26 mouse cellular contexts compared by ENCODE assay signal in genomic region chr6:89671431-89671830, GRCm38 (mm10). TPM values are rescaled to one million over a fixed set of nuclear protein-coding genes. Genes with fewer than 3 reads are reported as not detected.
"Had no signal": no experiment of that assay in that cellular context is flagged by ENCODE, and none has a peak within 500 bp of the region (broad histone marks: within the 10 kb centered on the region; RNA-seq: fewer than 3 reads in every experiment).

No protein-coding gene starts in this region.

- H3K36me3 ChIP-seq: liver, embryonic 15.5 days; midbrain, embryonic 15.5 days; stomach, embryonic 15.5 days had no signal

- H3K27ac ChIP-seq: liver, embryonic 13.5 days; liver, embryonic 15.5 days; macrophage; midbrain, embryonic 13.5 days; midbrain, embryonic 15.5 days; neural tube, embryonic 12.5 days; stomach, embryonic 15.5 days; stomach, postnatal 0 days had no signal

- H3K4me3 ChIP-seq: liver, embryonic 13.5 days; liver, embryonic 15.5 days; megakaryocyte, embryonic 14.5 days; midbrain, embryonic 13.5 days; midbrain, embryonic 15.5 days; neural tube, embryonic 12.5 days; stomach, embryonic 15.5 days had no signal

- H3K9ac ChIP-seq: liver, embryonic 13.5 days; liver, embryonic 15.5 days; liver, postnatal 0 days; lung, embryonic 14.5 days; midbrain, embryonic 13.5 days; midbrain, embryonic 15.5 days; neural tube, embryonic 12.5 days; stomach, embryonic 15.5 days had no signal

- H3K27me3 ChIP-seq: liver, embryonic 13.5 days; liver, embryonic 15.5 days; midbrain, embryonic 13.5 days; midbrain, embryonic 15.5 days; neural tube, embryonic 12.5 days; stomach, embryonic 15.5 days had no signal

- DNase-seq: liver, embryonic 13.5 days; liver, postnatal 0 days; lung, embryonic 14.5 days; lung, postnatal 10 days; lung, postnatal 36 days; right cerebral cortex, postnatal 25 days; thymus, adult 2 months; thymus, postnatal 25 days; thymus, postnatal 4 days had no signal

- H3K4me1 ChIP-seq: liver, embryonic 13.5 days; liver, embryonic 15.5 days; midbrain, embryonic 13.5 days; midbrain, embryonic 15.5 days; neural tube, embryonic 12.5 days; stomach, embryonic 15.5 days had no signal

RNA-seq across cellular contexts. Expression of gene Vmn1r40, which starts 35.9 kb away (rescaled TPM):
- total RNA-seq: megakaryocyte progenitor cell, adult 5-6 weeks; midbrain, postnatal 0 days; monocyte, adult 5-6 weeks; neutrophil, adult 5-6 weeks had no signal
- polyA plus RNA-seq: liver, embryonic 13.5 days; liver, embryonic 15.5 days; liver, postnatal 0 days; lung, embryonic 14.5 days; lung, embryonic 16.5 days; macrophage; midbrain, embryonic 11.5 days; midbrain, embryonic 13.5 days; midbrain, embryonic 15.5 days; midbrain, postnatal 0 days; neural tube, embryonic 12.5 days; neural tube, embryonic 14.5 days; spleen, adult 2 months; stomach, embryonic 15.5 days; stomach, postnatal 0 days; thymus, adult 2 months; urinary bladder, adult 2 months had no signal
